Mouse (Mus musculus): ENCODE measurements around the gene Dnaaf3. TPM values are rescaled to one million over a fixed set of nuclear protein-coding genes. Genes with fewer than 3 reads are reported as not detected.

Gene Dnaaf3
- polyA plus RNA-seq, 1 experiment from 2014 or later, result 0.91 TPM

DNA sequence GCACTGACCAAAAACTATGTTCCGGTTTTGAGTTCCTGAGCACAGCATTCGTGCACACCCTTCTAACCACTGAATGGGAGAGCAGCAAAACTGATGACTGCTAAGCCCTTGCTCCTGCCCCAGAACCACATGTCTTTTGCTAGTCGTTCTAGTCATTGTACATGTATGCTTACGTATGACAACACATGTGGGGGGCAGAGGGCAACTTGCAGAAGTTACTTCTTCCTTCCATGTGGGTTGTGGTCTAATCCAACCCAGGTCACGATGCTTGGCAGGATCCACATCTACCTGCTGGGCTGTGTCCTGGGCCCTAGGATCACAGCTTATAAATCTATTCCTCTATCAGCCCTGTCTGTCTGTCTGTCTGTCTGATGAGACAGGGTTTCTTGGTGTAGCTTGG is 28.4 kb downstream of the Dnaaf3 start:
- H3K9me3 ChIP-seq (ENCODE audit: control insufficient read depth, low read length), result no peaks in the 10 kb centered on the region
- H3K27ac ChIP-seq (ENCODE audit: low read depth, low read length), result no peak overlapping the region
- H3K4me1 ChIP-seq (ENCODE audit: control insufficient read depth, insufficient read depth, low read length), result peaks cover 14% of the 10 kb centered on the region
- H3K4me3 ChIP-seq (ENCODE audit: low read depth, low read length), result no peak overlapping the region
- H3K4me2 ChIP-seq (ENCODE audit: low read depth, low read length), result no peak overlapping the region
- H3K9ac ChIP-seq (replicated peaks; ENCODE audit: low read depth, low read length), result no peak overlapping the region
- no peaks in the 10 kb centered on the region for H3K27me3 ChIP-seq (ENCODE audit: control insufficient read depth, insufficient read depth, low read length)
- ATAC-seq (ENCODE audit: low read depth), result no peak
- H3K36me3 ChIP-seq (ENCODE audit: control insufficient read depth, insufficient read depth, low read length), result no peaks in the 10 kb centered on the region
- WGBS, result 87% methylated on average over 5 of the region's 5 CpGs

DNA sequence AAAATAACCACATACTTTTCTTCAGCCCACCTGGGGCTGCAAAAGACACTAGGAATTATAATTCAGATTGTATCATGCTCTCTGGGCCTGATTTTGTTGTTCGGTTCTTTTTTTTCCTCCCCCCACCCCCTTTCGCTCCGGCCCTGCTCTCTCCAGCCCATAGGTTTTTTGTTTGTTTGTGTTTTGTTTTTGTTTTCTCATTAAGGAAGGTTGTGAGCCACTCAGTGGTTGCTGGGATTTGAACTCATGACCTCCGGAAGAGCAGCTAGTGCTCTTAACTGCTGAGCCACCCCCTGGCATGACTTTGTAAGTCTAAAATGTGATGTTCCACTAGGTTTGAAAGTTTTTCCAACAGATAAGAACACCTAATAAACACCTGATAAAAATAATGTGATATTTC is 29.2 kb downstream of the Dnaaf3 start:
- H3K36me3 ChIP-seq (ENCODE audit: control insufficient read depth, insufficient read depth, low read length), result 0 out of 2 replicates have a peak, but pooled peaks cover 2% of the 10 kb centered on the region
- 81% methylated on average over 4 of the region's 4 CpGs for WGBS
- no peak overlapping the region for H3K4me3 ChIP-seq (ENCODE audit: low read depth, low read length)
- peaks cover 21% of the 10 kb centered on the region for H3K4me1 ChIP-seq (ENCODE audit: control insufficient read depth, insufficient read depth, low read length)
- no peaks in the 10 kb centered on the region for H3K9me3 ChIP-seq (ENCODE audit: control insufficient read depth, low read length)
- H3K27ac ChIP-seq (ENCODE audit: low read depth, low read length), result no peak overlapping the region
- no peaks in the 10 kb centered on the region for H3K27me3 ChIP-seq (ENCODE audit: control insufficient read depth, insufficient read depth, low read length)
- no peak overlapping the region for H3K4me2 ChIP-seq (ENCODE audit: low read depth, low read length)
- no peak for ATAC-seq (ENCODE audit: low read depth)
- no peak overlapping the region for H3K9ac ChIP-seq (replicated peaks; ENCODE audit: low read depth, low read length)

DNA sequence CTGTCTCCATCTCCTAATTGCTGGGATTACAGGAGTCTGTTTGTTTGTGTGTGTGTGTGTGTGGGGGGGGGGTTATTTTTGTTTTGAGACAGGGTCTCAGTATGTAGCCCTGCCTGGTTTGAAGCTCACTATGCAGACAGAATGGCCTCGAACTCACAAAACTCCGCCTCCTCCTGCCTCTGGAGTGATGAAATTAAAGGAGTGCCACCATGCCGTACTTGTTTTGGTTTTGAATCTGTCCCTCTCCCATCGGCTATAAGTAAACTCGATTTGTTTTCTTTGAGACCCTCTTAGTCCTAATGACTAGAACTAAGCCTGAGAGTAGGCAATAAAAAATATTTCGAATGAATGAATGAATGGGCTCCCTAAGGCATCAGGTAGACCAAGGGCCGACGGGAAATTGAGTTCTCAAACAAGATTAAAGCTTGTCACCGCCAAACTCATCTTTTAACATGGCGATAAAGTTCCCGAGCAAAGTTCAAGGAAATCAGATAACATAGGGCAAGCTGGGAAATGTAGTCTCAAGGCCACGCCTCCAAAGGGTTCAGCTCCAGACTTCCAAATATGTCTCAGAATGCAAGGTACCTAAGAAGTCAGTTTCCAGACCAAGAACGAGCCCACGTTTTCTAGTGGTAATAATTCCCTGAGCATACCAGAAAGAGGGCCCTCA is 29.7 kb downstream of the Dnaaf3 start:
- 0 out of 2 replicates have a peak, but pooled peaks cover 2% of the 10 kb centered on the region for H3K36me3 ChIP-seq (ENCODE audit: control insufficient read depth, insufficient read depth, low read length)
- H3K9ac ChIP-seq (replicated peaks; ENCODE audit: low read depth, low read length), result no peak overlapping the region; the same call in 1 of the 2 replicates
- ATAC-seq (ENCODE audit: low read depth), result peak; percentile 13
- peak overlapping the region; percentile 92 for H3K4me2 ChIP-seq (ENCODE audit: low read depth, low read length)
- H3K27ac ChIP-seq (ENCODE audit: low read depth, low read length), result peak overlapping the region; percentile 89
- WGBS, result 17% methylated on average over 14 of the region's 14 CpGs
- no peaks in the 10 kb centered on the region for H3K9me3 ChIP-seq (ENCODE audit: control insufficient read depth, low read length)
- H3K27me3 ChIP-seq (ENCODE audit: control insufficient read depth, insufficient read depth, low read length), result no peaks in the 10 kb centered on the region
- H3K4me3 ChIP-seq (ENCODE audit: low read depth, low read length), result peak overlapping the region; percentile 76
- peaks cover 27% of the 10 kb centered on the region for H3K4me1 ChIP-seq (ENCODE audit: control insufficient read depth, insufficient read depth, low read length)

DNA sequence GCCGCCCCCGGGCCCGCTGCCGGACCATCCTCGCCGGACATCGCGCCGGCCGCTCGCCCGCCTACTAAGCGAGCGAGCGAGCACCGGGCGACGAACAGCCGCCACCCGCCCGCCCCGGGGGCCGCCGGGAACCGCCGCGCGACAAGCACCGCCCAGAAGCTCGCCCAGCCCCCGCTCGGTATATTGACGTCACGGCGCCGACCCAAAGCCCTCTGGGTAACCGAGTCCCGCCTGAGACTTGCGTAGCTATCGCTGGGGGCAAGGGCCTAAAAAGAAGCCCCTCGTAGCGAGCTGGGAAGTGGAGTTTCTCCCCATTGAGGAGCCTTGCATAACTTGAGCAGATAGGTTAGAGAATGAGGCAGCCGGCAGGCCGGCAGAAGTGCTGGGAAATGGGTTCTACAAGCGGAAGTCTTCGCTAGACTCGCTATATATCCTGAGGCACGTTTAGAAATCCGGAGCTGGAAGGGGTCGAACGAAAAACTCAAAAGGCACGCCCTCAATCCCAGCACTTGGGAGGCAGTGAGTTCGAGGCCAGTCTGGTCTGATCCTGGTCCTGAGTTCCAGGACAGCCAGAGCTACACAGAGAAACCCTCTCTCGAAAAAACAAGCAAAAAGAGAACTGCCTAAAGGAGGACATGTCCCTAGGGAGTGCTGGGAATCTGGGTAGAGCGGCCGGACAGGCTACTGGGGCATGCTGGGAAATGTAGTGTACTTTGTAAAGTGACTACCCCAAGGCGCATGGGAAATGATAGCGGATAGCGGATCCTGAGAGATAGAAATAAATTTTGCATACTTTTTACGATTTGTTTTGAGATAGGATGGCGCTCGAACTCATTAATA is 30.5 kb downstream of the Dnaaf3 start, which contains the start of gene Ppp1r12c:
Gene Ppp1r12c, minus strand, starts transcription at position 123 of the 840 bp plus-strand sequence.
- Histone ChIP-seq H3K27ac (ENCODE audit: low read depth, low read length) (peak within 1 kb of the TSS; percentile 89), H3K4me3 (ENCODE audit: low read depth, low read length) (peak within 1 kb of the TSS; percentile 76), H3K27me3 (ENCODE audit: control insufficient read depth, insufficient read depth, low read length) (no peaks in the 10 kb centered on the region), H3K4me2 (ENCODE audit: low read depth, low read length) (peak within 1 kb of the TSS; percentile 92), H3K9me3 (ENCODE audit: control insufficient read depth, low read length) (no peaks in the 10 kb centered on the region), H3K9ac (replicated peaks; ENCODE audit: low read depth, low read length) (peak within 1 kb of the TSS; percentile 95), H3K4me1 (ENCODE audit: control insufficient read depth, insufficient read depth, low read length) (peaks cover 28% of the 10 kb centered on the region), H3K36me3 (ENCODE audit: control insufficient read depth, insufficient read depth, low read length) (peaks cover 2% of the 10 kb centered on the region; the same call in 1 of the 2 replicates)
- whole genome bisulfite sequencing, result under 1% methylated on average over 52 of the region's 62 CpGs
- ATAC-seq (ENCODE audit: low read depth), result peak; percentile 92

DNA sequence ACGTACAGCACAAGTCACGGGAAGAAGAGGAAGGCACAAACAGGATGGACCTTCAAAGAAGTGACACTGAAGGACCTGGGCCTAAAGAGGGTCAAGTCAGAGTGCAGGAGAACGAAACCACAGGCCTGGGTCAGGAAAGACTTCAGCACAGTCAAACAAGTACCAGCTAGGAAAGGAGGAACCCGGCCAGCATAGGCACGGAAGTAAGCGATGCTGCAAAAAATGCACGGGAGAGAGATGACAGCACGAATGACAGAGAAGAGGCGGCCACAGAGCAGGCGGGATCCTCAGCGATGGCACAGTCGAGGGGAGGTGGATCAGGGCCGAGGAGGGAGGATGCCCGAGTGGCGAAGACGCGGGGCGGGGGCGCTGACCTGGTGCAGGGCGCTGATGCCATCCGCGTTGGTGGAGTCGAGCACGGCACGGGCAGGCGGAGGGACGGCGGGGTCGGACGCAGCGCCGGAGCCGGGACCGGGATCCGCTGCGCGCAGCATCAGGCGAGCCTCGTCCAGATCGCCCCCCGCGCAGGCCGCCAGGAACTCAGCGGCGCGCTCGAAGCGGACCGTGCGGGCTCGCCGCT is 31.3 kb downstream of the Dnaaf3 start:
- ATAC-seq (ENCODE audit: low read depth), result peak; percentile 57
- no peaks in the 10 kb centered on the region for H3K9me3 ChIP-seq (ENCODE audit: control insufficient read depth, low read length)

DNA sequence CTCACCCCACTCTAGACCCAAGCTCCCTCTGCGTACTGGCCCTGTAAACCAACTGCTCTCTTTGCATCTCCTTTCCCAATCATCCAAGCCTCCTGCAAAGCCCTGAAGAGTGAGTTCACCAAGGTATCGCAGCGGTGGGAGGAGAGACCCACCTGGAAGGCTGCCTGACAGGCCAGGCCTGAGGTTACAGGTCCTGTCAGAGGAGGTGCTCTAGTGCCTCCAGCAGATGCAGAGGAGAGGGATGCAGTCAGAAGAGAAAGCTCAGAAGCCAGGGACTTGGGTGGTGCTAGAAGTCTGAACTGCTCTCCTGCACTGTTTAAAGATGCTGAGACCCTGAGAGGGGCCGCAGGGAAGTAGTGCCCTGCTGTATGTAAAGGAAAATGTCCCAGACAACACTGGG is 33.2 kb downstream of the Dnaaf3 start:
- Histone ChIP-seq H3K27ac (ENCODE audit: low read depth, low read length) (no peak overlapping the region), H3K4me1 (ENCODE audit: control insufficient read depth, insufficient read depth, low read length) (peaks cover 28% of the 10 kb centered on the region), H3K4me2 (ENCODE audit: low read depth, low read length) (peak overlapping the region; percentile 27; the same call in 1 of the 2 replicates), H3K4me3 (ENCODE audit: low read depth, low read length) (no peak overlapping the region), H3K9me3 (ENCODE audit: control insufficient read depth, low read length) (no peaks in the 10 kb centered on the region), H3K36me3 (ENCODE audit: control insufficient read depth, insufficient read depth, low read length) (peaks cover 12% of the 10 kb centered on the region; the same call in 1 of the 2 replicates), H3K27me3 (ENCODE audit: control insufficient read depth, insufficient read depth, low read length) (no peaks in the 10 kb centered on the region), H3K9ac (replicated peaks; ENCODE audit: low read depth, low read length) (peak overlapping the region; percentile 34)
- no peak for ATAC-seq (ENCODE audit: low read depth)
- WGBS, result 96% methylated on average over 4 of the region's 4 CpGs

More for the DNA sequence above, 31.3 kb downstream of the Dnaaf3 start:
- H3K4me3 ChIP-seq (ENCODE audit: low read depth, low read length), result peak overlapping the region; percentile 76
- H3K9ac ChIP-seq (replicated peaks; ENCODE audit: low read depth, low read length), result peak overlapping the region; percentile 95
- under 1% methylated on average over 14 of the region's 52 CpGs for WGBS
- peak overlapping the region; percentile 92 for H3K4me2 ChIP-seq (ENCODE audit: low read depth, low read length)
- H3K36me3 ChIP-seq (ENCODE audit: control insufficient read depth, insufficient read depth, low read length), result peaks cover 6% of the 10 kb centered on the region; the same call in 1 of the 2 replicates
- peaks cover 28% of the 10 kb centered on the region for H3K4me1 ChIP-seq (ENCODE audit: control insufficient read depth, insufficient read depth, low read length)
- peak overlapping the region; percentile 89 for H3K27ac ChIP-seq (ENCODE audit: low read depth, low read length)
- no peaks in the 10 kb centered on the region for H3K27me3 ChIP-seq (ENCODE audit: control insufficient read depth, insufficient read depth, low read length)

DNA sequence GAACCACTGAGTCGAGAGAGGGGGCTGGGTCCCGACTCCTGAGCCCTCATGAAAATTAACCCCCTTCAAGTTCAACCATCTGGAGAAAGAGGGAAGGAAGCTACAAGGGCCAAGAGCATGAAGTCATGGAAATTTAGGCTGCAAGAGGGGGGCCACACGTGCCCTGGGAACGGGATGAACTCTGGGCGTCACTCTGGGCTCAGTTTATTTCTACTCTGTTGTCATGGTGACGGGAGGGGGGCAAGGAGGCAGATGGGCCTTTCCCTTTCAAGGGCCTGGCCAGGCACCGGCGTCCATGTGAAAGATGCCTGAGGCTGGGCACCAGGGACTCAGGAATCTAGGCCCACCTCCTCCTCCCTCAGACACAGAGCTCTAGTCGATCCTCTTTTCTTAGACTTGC is 34.0 kb downstream of the Dnaaf3 start:
- peaks cover 28% of the 10 kb centered on the region for H3K4me1 ChIP-seq (ENCODE audit: control insufficient read depth, insufficient read depth, low read length)
- no peak overlapping the region for H3K9ac ChIP-seq (replicated peaks; ENCODE audit: low read depth, low read length)
- H3K4me2 ChIP-seq (ENCODE audit: low read depth, low read length), result peak overlapping the region; percentile 27; the same call in 1 of the 2 replicates
- H3K36me3 ChIP-seq (ENCODE audit: control insufficient read depth, insufficient read depth, low read length), result peaks cover 12% of the 10 kb centered on the region; the same call in 1 of the 2 replicates
- no peak overlapping the region for H3K4me3 ChIP-seq (ENCODE audit: low read depth, low read length)
- H3K27me3 ChIP-seq (ENCODE audit: control insufficient read depth, insufficient read depth, low read length), result no peaks in the 10 kb centered on the region
- H3K9me3 ChIP-seq (ENCODE audit: control insufficient read depth, low read length), result no peaks in the 10 kb centered on the region
- WGBS, result 3% methylated on average over 9 of the region's 9 CpGs
- H3K27ac ChIP-seq (ENCODE audit: low read depth, low read length), result no peak overlapping the region; the same call in 1 of the 2 replicates
- peak; percentile 7; the same call in 1 of the 2 replicates for ATAC-seq (ENCODE audit: low read depth)

DNA sequence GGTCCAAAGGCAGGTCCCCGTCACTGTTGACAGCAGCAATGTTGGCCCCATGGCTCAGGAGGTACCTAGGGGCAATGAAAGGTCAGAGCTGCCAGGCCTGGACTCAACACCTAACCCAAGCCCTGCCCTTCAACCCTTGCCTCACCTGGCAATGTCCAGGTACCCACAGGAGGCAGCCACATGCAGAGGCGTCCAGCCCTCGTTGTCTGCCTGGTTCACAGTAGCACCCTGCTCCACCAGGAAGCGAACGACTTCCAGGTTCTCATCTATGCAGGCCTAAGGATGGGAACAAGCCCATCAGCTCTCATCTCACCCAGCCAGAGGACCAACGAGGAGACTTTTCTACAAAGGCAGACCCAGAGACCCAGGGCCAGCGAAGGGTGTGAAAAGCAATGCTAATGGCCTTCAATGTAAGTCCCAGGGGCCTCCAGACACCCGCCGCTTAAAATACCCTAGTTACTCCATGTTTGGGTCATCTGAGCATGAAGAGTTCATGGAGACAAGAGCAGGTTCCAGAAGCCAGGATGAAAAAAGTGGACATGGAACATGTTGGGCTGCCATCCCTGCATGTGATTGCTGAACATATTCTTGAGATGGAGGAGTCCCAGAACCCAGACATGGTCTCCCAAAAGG is 34.9 kb downstream of the Dnaaf3 start:
- 92% methylated on average over 9 of the region's 9 CpGs for WGBS
- no peaks in the 10 kb centered on the region for H3K27me3 ChIP-seq (ENCODE audit: control insufficient read depth, insufficient read depth, low read length)
- no peak for ATAC-seq (ENCODE audit: low read depth)
- peaks cover 28% of the 10 kb centered on the region for H3K4me1 ChIP-seq (ENCODE audit: control insufficient read depth, insufficient read depth, low read length)
- peaks cover 12% of the 10 kb centered on the region; the same call in 1 of the 2 replicates for H3K36me3 ChIP-seq (ENCODE audit: control insufficient read depth, insufficient read depth, low read length)
- H3K27ac ChIP-seq (ENCODE audit: low read depth, low read length), result no peak overlapping the region
- H3K9me3 ChIP-seq (ENCODE audit: control insufficient read depth, low read length), result no peaks in the 10 kb centered on the region
- no peak overlapping the region for H3K4me2 ChIP-seq (ENCODE audit: low read depth, low read length)
- H3K9ac ChIP-seq (replicated peaks; ENCODE audit: low read depth, low read length), result no peak overlapping the region
- H3K4me3 ChIP-seq (ENCODE audit: low read depth, low read length), result no peak overlapping the region
